Mouse (Mus musculus): Measurements from ENCODE around the gene Hdac4. TPM values are rescaled to one million over a fixed set of nuclear protein-coding genes. Genes with fewer than 3 reads are reported as not detected.

The Hdac4 gene
- polyA plus RNA-seq, 1 experiment: 21.2 TPM

GRCm38 (mm10) chr1:92179070-92179469, 16.4 kb downstream of the Hdac4 start:
- TF ChIP-seq SRF (IDR thresholded peaks at IDR 0.05; ENCODE audit: control insufficient read depth, insufficient read length, low read depth): no peak
- TF ChIP-seq TCF12 (IDR thresholded peaks at IDR 0.05; ENCODE audit: insufficient read depth, poor library complexity, severe bottlenecking): no peak
- no peak for TF ChIP-seq CEBPB (IDR thresholded peaks at IDR 0.05; ENCODE audit: insufficient read depth, poor library complexity, severe bottlenecking)
- TF ChIP-seq MYOG (IDR thresholded peaks at IDR 0.05; ENCODE audit: control insufficient read depth in 1 of 3, insufficient read depth in 1 of 3, insufficient read length in 2 of 3, low read depth in 2 of 3): no peak
- TF ChIP-seq USF1 (IDR thresholded peaks at IDR 0.05; ENCODE audit: low read depth): no peak
- peak overlapping the region; percentile 68 for H3K4me3 ChIP-seq
- H3K79me2 ChIP-seq (ENCODE audit: control insufficient read depth, insufficient read depth): peaks cover 54% of the 10 kb centered on the region
- H3K27me3 ChIP-seq (ENCODE audit: control insufficient read depth, insufficient read depth, insufficient read length): no peaks in the 10 kb centered on the region
- no peaks in the 10 kb centered on the region for H3K36me3 ChIP-seq (ENCODE audit: control insufficient read depth, insufficient read depth)
- peak overlapping the region; percentile 72 for H3K4me2 ChIP-seq (ENCODE audit: low read depth)
- H3ac ChIP-seq (ENCODE audit: control insufficient read depth, insufficient read length): peak overlapping the region; percentile 88

- Histone ChIP-seq H3ac (ENCODE audit: control insufficient read depth, insufficient read length) (peak overlapping the region; percentile 88), H3K4me3 (peak overlapping the region; percentile 68), H3K36me3 (ENCODE audit: control insufficient read depth, insufficient read depth) (no peaks in the 10 kb centered on the region), H3K27me3 (ENCODE audit: control insufficient read depth, insufficient read depth, insufficient read length) (no peaks in the 10 kb centered on the region), H3K4me2 (ENCODE audit: low read depth) (peak overlapping the region; percentile 72), H3K79me2 (ENCODE audit: control insufficient read depth, insufficient read depth) (peaks cover 62% of the 10 kb centered on the region)
- no peak for TF ChIP-seq E2F4 (IDR thresholded peaks at IDR 0.05; ENCODE audit: insufficient read depth)
- TF ChIP-seq USF1 (IDR thresholded peaks at IDR 0.05; ENCODE audit: low read depth): no peak
- no peak for TF ChIP-seq REST (IDR thresholded peaks at IDR 0.05; ENCODE audit: insufficient read depth, insufficient read length)
Observed at GRCm38 (mm10) chr1:92178021-92178895, 17.2 kb downstream of the Hdac4 start.

- H3ac ChIP-seq (ENCODE audit: control insufficient read depth, insufficient read length): no peak overlapping the region
- H3K79me2 ChIP-seq (ENCODE audit: control insufficient read depth, insufficient read depth): peaks cover 69% of the 10 kb centered on the region
- TF ChIP-seq TCF12 (IDR thresholded peaks at IDR 0.05; ENCODE audit: insufficient read depth, poor library complexity, severe bottlenecking) (no peak), POLR2A (IDR thresholded peaks at IDR 0.05; ENCODE audit: insufficient read length, low read depth) (no peak), MYOD1 (IDR thresholded peaks at IDR 0.05; ENCODE audit: control insufficient read depth in 1 of 3, insufficient read length in 2 of 3, low read depth in 2 of 3) (no peak), TCF3 (IDR thresholded peaks at IDR 0.05; ENCODE audit: insufficient read length, low read depth) (no peak), CEBPB (IDR thresholded peaks at IDR 0.05; ENCODE audit: insufficient read depth, poor library complexity, severe bottlenecking) (no peak), SRF (IDR thresholded peaks at IDR 0.05; ENCODE audit: control insufficient read depth, insufficient read length, low read depth) (no peak), MYOG (IDR thresholded peaks at IDR 0.05; ENCODE audit: control insufficient read depth in 1 of 3, insufficient read depth in 1 of 3, insufficient read length in 2 of 3, low read depth in 2 of 3) (no peak), REST (IDR thresholded peaks at IDR 0.05; ENCODE audit: insufficient read depth, insufficient read length) (no peak), E2F4 (IDR thresholded peaks at IDR 0.05; ENCODE audit: insufficient read depth) (no peak), USF1 (IDR thresholded peaks at IDR 0.05; ENCODE audit: low read depth) (no peak), MAX (IDR thresholded peaks at IDR 0.05; ENCODE audit: low read depth) (no peak), POLR2AphosphoS2 (IDR thresholded peaks at IDR 0.05; ENCODE audit: insufficient read length, low read depth) (no peak)
- H3K36me3 ChIP-seq (ENCODE audit: control insufficient read depth, insufficient read depth): no peaks in the 10 kb centered on the region
- peak overlapping the region; percentile 72 for H3K4me2 ChIP-seq (ENCODE audit: low read depth)
- H3K27me3 ChIP-seq (ENCODE audit: control insufficient read depth, insufficient read depth, insufficient read length): no peaks in the 10 kb centered on the region
- peak overlapping the region; percentile 68 for H3K4me3 ChIP-seq
Observed at GRCm38 (mm10) chr1:92177599-92177998, 17.9 kb downstream of the Hdac4 start.

GRCm38 (mm10) chr1:92177196-92177595, 18.3 kb downstream of the Hdac4 start:
- no peak overlapping the region for H3ac ChIP-seq (ENCODE audit: control insufficient read depth, insufficient read length)
- no peak for TF ChIP-seq USF1 (IDR thresholded peaks at IDR 0.05; ENCODE audit: low read depth)
- no peak for TF ChIP-seq E2F4 (IDR thresholded peaks at IDR 0.05; ENCODE audit: insufficient read depth)
- TF ChIP-seq CEBPB (IDR thresholded peaks at IDR 0.05; ENCODE audit: insufficient read depth, poor library complexity, severe bottlenecking): no peak
- TF ChIP-seq MYOG (IDR thresholded peaks at IDR 0.05; ENCODE audit: control insufficient read depth in 1 of 3, insufficient read depth in 1 of 3, insufficient read length in 2 of 3, low read depth in 2 of 3): peak; percentile 46 to 86 (median 53)
- no peak for TF ChIP-seq SRF (IDR thresholded peaks at IDR 0.05; ENCODE audit: control insufficient read depth, insufficient read length, low read depth)
- no peak for TF ChIP-seq TCF12 (IDR thresholded peaks at IDR 0.05; ENCODE audit: insufficient read depth, poor library complexity, severe bottlenecking)
- no peak for TF ChIP-seq TCF3 (IDR thresholded peaks at IDR 0.05; ENCODE audit: insufficient read length, low read depth)
- TF ChIP-seq MYOD1 (IDR thresholded peaks at IDR 0.05; ENCODE audit: control insufficient read depth in 1 of 3, insufficient read length in 2 of 3, low read depth in 2 of 3): peak in 2 of 3 experiments; percentile 58 to 75
- no peak for TF ChIP-seq POLR2AphosphoS2 (IDR thresholded peaks at IDR 0.05; ENCODE audit: insufficient read length, low read depth)
- no peak for TF ChIP-seq REST (IDR thresholded peaks at IDR 0.05; ENCODE audit: insufficient read depth, insufficient read length)
- no peak for TF ChIP-seq MAX (IDR thresholded peaks at IDR 0.05; ENCODE audit: low read depth)
- peaks cover 73% of the 10 kb centered on the region for H3K79me2 ChIP-seq (ENCODE audit: control insufficient read depth, insufficient read depth)
- no peaks in the 10 kb centered on the region for H3K36me3 ChIP-seq (ENCODE audit: control insufficient read depth, insufficient read depth)
- no peak overlapping the region for H3K4me3 ChIP-seq
- peak overlapping the region; percentile 38 for H3K4me2 ChIP-seq (ENCODE audit: low read depth)
- no peaks in the 10 kb centered on the region for H3K27me3 ChIP-seq (ENCODE audit: control insufficient read depth, insufficient read depth, insufficient read length)

GRCm38 (mm10) chr1:92175266-92175665, 20.2 kb downstream of the Hdac4 start:
- Histone ChIP-seq H3K27me3 (ENCODE audit: control insufficient read depth, insufficient read depth, insufficient read length) (no peaks in the 10 kb centered on the region), H3K79me2 (ENCODE audit: control insufficient read depth, insufficient read depth) (peaks cover 92% of the 10 kb centered on the region)
- TF ChIP-seq MAX (IDR thresholded peaks at IDR 0.05; ENCODE audit: low read depth) (no peak), CEBPB (IDR thresholded peaks at IDR 0.05; ENCODE audit: insufficient read depth, poor library complexity, severe bottlenecking) (no peak), POLR2A (IDR thresholded peaks at IDR 0.05; ENCODE audit: insufficient read length, low read depth) (no peak), MYOG (IDR thresholded peaks at IDR 0.05; ENCODE audit: control insufficient read depth in 1 of 3, insufficient read depth in 1 of 3, insufficient read length in 2 of 3, low read depth in 2 of 3) (no peak), E2F4 (IDR thresholded peaks at IDR 0.05; ENCODE audit: insufficient read depth) (no peak), SRF (IDR thresholded peaks at IDR 0.05; ENCODE audit: control insufficient read depth, insufficient read length, low read depth) (no peak), TCF3 (IDR thresholded peaks at IDR 0.05; ENCODE audit: insufficient read length, low read depth) (no peak), POLR2AphosphoS2 (IDR thresholded peaks at IDR 0.05; ENCODE audit: insufficient read length, low read depth) (no peak), MYOD1 (IDR thresholded peaks at IDR 0.05; ENCODE audit: control insufficient read depth in 1 of 3, insufficient read length in 2 of 3, low read depth in 2 of 3) (no peak), REST (IDR thresholded peaks at IDR 0.05; ENCODE audit: insufficient read depth, insufficient read length) (no peak), TCF12 (IDR thresholded peaks at IDR 0.05; ENCODE audit: insufficient read depth, poor library complexity, severe bottlenecking) (no peak), USF1 (IDR thresholded peaks at IDR 0.05; ENCODE audit: low read depth) (no peak)

More at GRCm38 (mm10) chr1:92175266-92175665, 20.2 kb downstream of the Hdac4 start:
- Histone ChIP-seq H3ac (ENCODE audit: control insufficient read depth, insufficient read length) (no peak overlapping the region), H3K36me3 (ENCODE audit: control insufficient read depth, insufficient read depth) (no peaks in the 10 kb centered on the region), H3K4me2 (ENCODE audit: low read depth) (no peak overlapping the region), H3K4me3 (no peak overlapping the region)

All from myocyte (in vitro differentiated cells).